Mouse (Mus musculus): Measurements from ENCODE around the gene Smox.

GRCm38 (mm10) chr2:131473749-131474148 lies 17.5 kb upstream of the Smox start:
- TF ChIP-seq CTCF (IDR thresholded peaks at IDR 0.05; ENCODE audit: borderline replicate concordance, control insufficient read depth, extremely low read depth, insufficient read depth, low read length, poor library complexity) (no peak), POLR2A (IDR thresholded peaks at IDR 0.05; ENCODE audit: control insufficient read depth, extremely low read depth, insufficient read depth, low read length, poor library complexity) (no peak)

Data from thymus, adult 2 months (tissue).